Mouse (Mus musculus): ENCODE results near the gene Marco. TPM values are rescaled to one million over a fixed set of nuclear protein-coding genes. Genes with fewer than 3 reads are reported as not detected.

The Marco gene
- total RNA-seq (2017), result not detected in 2 replicates

- ATAC-seq (ENCODE audit: extremely low read depth, insufficient number of reproducible peaks, low FRiP score, poor library complexity, severe bottlenecking), result no peak
These were observed at the start of gene Marco for GRCm38 (mm10) chr1:120504924-120505323. TSS of gene Marco (minus strand) at chr1:120505024.

GRCm38 (mm10) chr1:120539506-120540029 is 34.7 kb upstream of the Marco start:
- no peak for ATAC-seq (ENCODE audit: extremely low read depth, insufficient number of reproducible peaks, low FRiP score, poor library complexity, severe bottlenecking)

GRCm38 (mm10) chr1:120536998-120537397 is 32.2 kb upstream of the Marco start:
- no peak for ATAC-seq (ENCODE audit: extremely low read depth, insufficient number of reproducible peaks, low FRiP score, poor library complexity, severe bottlenecking)

- ATAC-seq (ENCODE audit: extremely low read depth, insufficient number of reproducible peaks, low FRiP score, poor library complexity, severe bottlenecking), result no peak
These were observed 31.1 kb upstream of the Marco start for GRCm38 (mm10) chr1:120535919-120536318.

- ATAC-seq (ENCODE audit: extremely low read depth, insufficient number of reproducible peaks, low FRiP score, poor library complexity, severe bottlenecking), result no peak
These were observed 27.6 kb upstream of the Marco start for GRCm38 (mm10) chr1:120532321-120532916.

- no peak for ATAC-seq (ENCODE audit: extremely low read depth, insufficient number of reproducible peaks, low FRiP score, poor library complexity, severe bottlenecking)
These were observed 26.9 kb upstream of the Marco start for GRCm38 (mm10) chr1:120531770-120532169.

GRCm38 (mm10) chr1:120529881-120530280 is 25.1 kb upstream of the Marco start:
- ATAC-seq (ENCODE audit: extremely low read depth, insufficient number of reproducible peaks, low FRiP score, poor library complexity, severe bottlenecking), result no peak

GRCm38 (mm10) chr1:120517618-120518017 is 12.8 kb upstream of the Marco start:
- ATAC-seq (ENCODE audit: extremely low read depth, insufficient number of reproducible peaks, low FRiP score, poor library complexity, severe bottlenecking), result no peak

GRCm38 (mm10) chr1:120510311-120510710 is 5.5 kb upstream of the Marco start:
- ATAC-seq (ENCODE audit: extremely low read depth, insufficient number of reproducible peaks, low FRiP score, poor library complexity, severe bottlenecking), result no peak

- no peak for ATAC-seq (ENCODE audit: extremely low read depth, insufficient number of reproducible peaks, low FRiP score, poor library complexity, severe bottlenecking)
These were observed 4.2 kb upstream of the Marco start for GRCm38 (mm10) chr1:120508976-120509375.

- no peak for ATAC-seq (ENCODE audit: extremely low read depth, insufficient number of reproducible peaks, low FRiP score, poor library complexity, severe bottlenecking)
These were observed 646 bp downstream of the Marco start for GRCm38 (mm10) chr1:120504046-120504710.

GRCm38 (mm10) chr1:120501496-120501895 is 3.3 kb downstream of the Marco start:
- ATAC-seq (ENCODE audit: extremely low read depth, insufficient number of reproducible peaks, low FRiP score, poor library complexity, severe bottlenecking), result no peak

GRCm38 (mm10) chr1:120498036-120498435 is 6.8 kb downstream of the Marco start:
- no peak for ATAC-seq (ENCODE audit: extremely low read depth, insufficient number of reproducible peaks, low FRiP score, poor library complexity, severe bottlenecking)

- no peak for ATAC-seq (ENCODE audit: extremely low read depth, insufficient number of reproducible peaks, low FRiP score, poor library complexity, severe bottlenecking)
These were observed 23.9 kb downstream of the Marco start for GRCm38 (mm10) chr1:120480937-120481336.

- no peak for ATAC-seq (ENCODE audit: extremely low read depth, insufficient number of reproducible peaks, low FRiP score, poor library complexity, severe bottlenecking)
These were observed 30.0 kb downstream of the Marco start for GRCm38 (mm10) chr1:120474825-120475224.

GRCm38 (mm10) chr1:120468891-120469290 is 35.9 kb downstream of the Marco start:
- ATAC-seq (ENCODE audit: extremely low read depth, insufficient number of reproducible peaks, low FRiP score, poor library complexity, severe bottlenecking), result no peak

- no peak for ATAC-seq (ENCODE audit: extremely low read depth, insufficient number of reproducible peaks, low FRiP score, poor library complexity, severe bottlenecking)
These were observed 37.5 kb downstream of the Marco start for GRCm38 (mm10) chr1:120467323-120467722.

GRCm38 (mm10) chr1:120466751-120467150 is 38.1 kb downstream of the Marco start:
- ATAC-seq (ENCODE audit: extremely low read depth, insufficient number of reproducible peaks, low FRiP score, poor library complexity, severe bottlenecking), result no peak

- no peak for ATAC-seq (ENCODE audit: extremely low read depth, insufficient number of reproducible peaks, low FRiP score, poor library complexity, severe bottlenecking)
These were observed 45.8 kb downstream of the Marco start for GRCm38 (mm10) chr1:120459032-120459431.

GRCm38 (mm10) chr1:120458524-120458923 is 46.3 kb downstream of the Marco start:
- ATAC-seq (ENCODE audit: extremely low read depth, insufficient number of reproducible peaks, low FRiP score, poor library complexity, severe bottlenecking), result no peak

All from neutrophil, adult 5-6 weeks (primary cell).